Mouse (Mus musculus) heart, postnatal 36 days (tissue): ENCODE data around the gene Clec2d. TPM values are rescaled to one million over a fixed set of nuclear protein-coding genes. Genes with fewer than 3 reads are reported as not detected.

Source experiments
- DNase-seq, 2 experiments: peaks; one replicate each; pipeline ENCODE4 v3.0.0; 2021 to 2022
- intact Hi-C: fragments of 180-260 bp; cut with DNase I; formaldehyde crosslinking; loops from one replicate; pipeline ENCODE4 v1.15.1; 2025
- microRNA-seq, 2 experiments: library from miRNA; unstranded; fragments of <30 nt; microRNA quantifications; one replicate each; pipeline ENCODE4 v1.2.0; 2021; ENCODE audit warnings: borderline number of aligned reads in 2 of 2
- total RNA-seq, 2 experiments: library from RNA; stranded (reverse); gene quantifications; 2 replicates each; pipeline ENCODE4 v1.2.3; 2021

Clec2d gene
- total RNA-seq, 2 experiments from 2014 or later, result 35.1 to 51.7 TPM

DNA sequence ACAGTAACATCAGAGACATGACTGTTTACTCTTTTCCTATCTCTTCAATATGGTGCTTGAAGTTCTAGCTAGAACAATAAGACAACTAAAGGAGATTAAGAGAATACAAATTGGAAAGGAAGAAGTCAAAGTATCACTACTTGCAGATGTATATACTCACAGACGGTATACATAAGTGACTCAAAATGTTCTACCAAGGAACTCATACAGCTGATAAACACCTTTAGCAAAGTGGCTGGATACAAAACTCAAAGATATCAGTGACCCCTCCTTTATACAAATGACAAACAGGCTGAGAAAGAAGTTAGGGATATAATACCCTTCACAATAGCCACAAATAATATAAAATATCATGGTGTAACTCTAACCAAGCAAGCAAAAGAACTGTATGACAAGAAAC lies 40.6 kb downstream of the Clec2d start:
- no peak for DNase-seq
- intact Hi-C loops, result no loop called here

DNA sequence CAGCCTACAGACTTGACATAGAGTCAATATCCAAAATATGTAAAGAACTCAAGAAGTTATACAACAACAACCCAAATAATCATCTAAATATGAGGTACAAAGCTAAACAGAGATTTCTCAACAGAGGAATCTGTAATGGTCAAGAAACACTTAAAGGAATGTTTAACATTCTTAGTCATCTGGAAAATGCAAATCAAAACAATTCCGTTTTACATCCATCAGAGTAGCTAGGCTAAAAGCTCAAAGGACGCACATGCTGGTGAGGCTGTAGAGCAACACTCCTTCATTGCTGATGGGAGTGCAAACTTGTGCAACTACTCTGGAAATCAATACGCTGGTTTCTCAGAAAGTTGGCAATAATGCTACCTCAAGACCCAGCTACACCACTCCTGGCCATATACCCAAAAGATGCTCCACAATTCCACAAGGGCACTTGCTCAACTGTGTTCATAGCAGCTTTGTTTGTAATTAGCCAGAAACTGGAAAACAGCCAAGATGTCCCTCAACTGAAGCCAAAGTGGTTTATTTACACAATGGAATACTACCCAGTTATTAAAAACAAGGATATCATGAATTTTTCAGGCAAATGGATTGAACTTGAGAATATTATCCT lies 41.9 kb downstream of the Clec2d start:
- no peak for DNase-seq
- intact Hi-C loops, result no loop called here

DNA sequence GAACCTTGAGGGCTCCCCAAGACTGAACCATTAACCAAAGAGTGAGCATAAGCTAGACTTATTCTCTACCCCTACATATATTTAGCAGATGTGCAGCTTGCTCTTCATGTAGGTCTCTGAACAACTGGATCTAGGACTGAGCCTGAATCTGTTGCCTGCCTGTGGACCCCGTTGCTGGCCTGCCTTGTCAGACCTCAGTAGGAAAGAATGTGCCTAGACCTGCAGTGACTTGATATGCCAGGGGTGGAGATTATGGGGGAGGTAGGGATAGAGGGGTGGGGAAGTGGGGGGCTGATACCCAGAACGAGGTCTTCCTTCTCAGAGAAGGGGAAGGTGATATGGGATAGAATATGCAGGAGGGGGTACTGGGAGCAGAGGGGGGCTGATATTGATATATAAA lies 43.2 kb downstream of the Clec2d start:
- no peak for DNase-seq
- intact Hi-C loops, result no loop called here

DNA sequence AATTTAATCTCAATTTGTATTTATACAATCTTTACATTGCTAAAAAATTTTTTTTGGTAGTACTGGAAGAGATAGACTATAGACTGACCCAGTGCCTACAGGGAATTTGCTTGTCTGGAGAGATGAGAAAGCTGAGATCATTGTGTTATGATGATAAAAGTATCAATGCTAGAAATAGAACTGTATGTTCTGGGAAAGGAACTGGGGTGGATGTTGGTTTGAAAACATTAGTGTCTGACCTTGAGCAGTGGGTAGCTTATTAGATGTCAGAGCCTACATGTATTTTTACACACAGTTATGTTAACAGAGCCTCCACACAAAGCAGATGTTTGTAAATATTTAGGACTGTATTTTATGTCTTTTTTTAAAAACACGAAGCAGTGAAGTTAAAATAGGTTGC lies 43.7 kb downstream of the Clec2d start:
- DNase-seq, result no peak
- intact Hi-C loops, result no loop called here

DNA sequence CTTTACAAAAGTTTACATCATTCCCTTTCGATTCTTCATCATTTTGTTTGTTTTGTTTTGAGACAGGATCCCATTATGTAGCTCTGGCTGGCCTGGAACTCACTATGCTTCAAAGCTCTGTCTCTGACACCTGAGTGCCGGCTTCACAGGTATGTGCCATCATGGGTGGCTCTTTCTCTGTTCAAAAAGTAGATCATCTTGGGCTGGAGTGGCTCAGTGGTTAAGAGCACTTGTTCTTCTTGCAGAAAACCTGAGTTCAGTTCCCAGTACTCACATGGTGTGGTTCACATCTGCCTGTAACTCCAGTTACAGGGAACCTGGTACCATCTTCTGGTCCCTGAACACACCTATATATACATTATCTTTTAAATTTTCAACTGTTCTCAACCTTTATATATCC lies 44.7 kb downstream of the Clec2d start:
- DNase-seq, result no peak
- intact Hi-C loops, result no loop called here

DNA sequence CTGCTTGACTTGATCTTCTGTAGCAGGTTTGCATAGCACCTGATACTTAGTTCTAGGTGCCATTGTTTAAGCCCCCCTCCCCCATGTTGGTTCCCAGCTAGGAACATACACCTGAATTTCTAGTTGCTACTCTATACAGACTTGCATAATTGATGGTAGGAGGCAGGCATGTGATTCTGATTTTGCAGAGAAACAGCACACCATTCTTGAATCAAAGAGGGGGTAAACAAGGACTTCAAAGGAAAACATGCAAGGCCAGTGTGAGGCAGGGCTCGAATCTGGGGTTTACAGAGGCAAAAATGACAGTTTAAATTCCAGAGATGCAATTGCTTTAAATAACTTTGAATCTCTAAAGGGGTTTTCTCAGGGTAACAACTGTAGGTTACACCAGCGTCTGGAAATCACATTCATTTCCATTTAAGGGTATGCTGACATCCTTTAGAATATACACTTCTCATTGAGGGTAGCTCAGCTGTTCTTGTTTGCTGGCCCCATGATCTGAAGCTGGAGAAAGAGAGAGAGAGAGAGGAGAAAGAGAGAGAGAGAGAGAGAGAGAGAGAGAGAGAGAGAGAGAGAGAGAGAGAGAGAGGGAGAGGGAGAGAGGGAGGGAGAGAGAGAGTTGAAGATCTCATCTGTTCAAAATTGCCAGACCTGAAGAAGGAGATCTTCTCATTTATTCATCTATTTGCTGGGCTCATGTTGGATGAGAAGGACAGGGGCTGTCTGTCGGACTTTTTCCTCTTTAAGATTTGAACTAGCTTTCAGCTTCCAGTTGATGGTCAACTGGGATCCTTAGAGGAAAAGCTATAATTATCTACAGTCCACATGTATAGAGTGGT lies 48.7 kb downstream of the Clec2d start:
- intact Hi-C loops, result no loop called here
- no peak for DNase-seq

DNA sequence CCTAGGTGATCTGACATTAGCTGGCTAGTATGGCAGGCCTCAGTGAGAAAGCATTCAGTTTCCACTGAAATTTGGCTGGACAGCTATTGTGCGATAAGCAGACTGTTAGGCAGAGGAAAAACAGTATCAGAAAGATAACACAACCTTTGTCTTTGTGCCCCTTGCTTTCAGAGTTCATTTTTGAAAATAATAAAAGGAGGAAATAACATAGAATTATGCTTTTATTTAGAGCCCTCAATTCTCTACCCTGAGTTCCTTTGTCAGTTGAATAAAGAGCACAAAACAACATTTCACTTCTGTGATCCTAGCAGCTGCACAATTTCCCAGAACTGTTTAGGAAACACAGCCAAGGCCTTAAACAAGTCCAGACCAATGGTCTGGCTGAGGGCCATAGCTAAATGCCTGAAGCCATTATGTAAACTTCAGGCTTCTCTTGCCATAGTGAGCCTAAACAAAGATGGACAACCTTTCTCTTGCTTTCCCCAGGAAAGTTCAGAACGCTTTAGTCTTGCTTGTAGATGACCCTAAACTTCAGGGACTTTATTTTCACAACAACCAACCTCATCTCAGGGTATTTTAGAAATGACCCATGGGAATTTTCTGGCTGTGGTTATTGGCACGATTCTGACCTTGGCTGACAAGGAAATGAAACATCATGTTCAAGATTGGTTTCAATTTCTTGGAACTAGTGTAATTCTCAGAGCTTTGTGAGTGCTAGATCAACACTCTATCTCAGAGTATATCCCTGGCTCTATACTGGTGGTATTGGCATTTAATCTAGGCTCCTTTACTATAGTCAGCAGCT lies 49.6 kb downstream of the Clec2d start:
- peak; percentile 72 to 82 for DNase-seq
- intact Hi-C loops, result loop anchor here (2.0 to 5.0 kb wide), 2 partner anchors 15 to 468 kb away; no protein-coding TSS in a partner anchor

DNA sequence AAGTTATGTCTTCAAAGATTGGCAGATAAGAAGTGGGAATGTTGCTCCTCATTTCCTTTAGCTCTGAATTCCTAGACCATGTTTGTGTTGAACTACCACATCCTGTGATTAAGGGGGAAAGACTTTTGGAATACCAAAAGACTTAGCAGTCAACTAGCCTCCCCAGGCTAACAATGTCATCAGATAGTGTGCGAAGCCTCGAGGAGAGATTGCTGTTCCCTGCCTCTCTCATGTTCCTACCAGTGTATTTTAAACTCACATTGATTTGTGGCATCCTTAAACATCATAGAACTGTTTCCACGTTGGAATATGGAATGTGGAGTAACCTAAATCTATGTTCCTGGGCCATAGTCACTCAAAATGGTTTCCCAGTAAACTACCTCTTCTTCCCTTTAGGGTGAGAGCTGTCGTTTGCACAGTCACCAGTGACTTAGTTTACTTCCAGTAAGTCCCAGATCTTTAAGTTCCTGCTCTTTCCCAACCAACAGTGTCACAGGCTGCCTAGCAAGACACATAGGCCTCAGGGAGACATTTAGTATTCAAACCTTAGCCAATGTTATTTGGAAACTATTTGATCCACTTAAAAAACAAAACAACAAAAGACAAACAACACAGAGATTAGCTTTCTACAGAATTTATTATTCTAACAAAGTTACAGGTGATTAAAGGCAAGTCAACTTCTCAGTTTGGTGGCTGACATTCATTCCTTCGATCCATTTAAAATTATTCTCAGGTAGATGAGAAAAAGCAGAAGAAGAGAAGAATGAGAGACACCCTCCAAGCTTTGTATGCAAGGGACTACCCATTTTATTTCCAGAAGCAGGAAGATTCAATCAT lies 51.8 kb downstream of the Clec2d start:
- no peak for DNase-seq
- intact Hi-C loops, result loop anchor here (5.0 kb wide), 1 partner anchor 470 kb away; no protein-coding TSS in a partner anchor

DNA sequence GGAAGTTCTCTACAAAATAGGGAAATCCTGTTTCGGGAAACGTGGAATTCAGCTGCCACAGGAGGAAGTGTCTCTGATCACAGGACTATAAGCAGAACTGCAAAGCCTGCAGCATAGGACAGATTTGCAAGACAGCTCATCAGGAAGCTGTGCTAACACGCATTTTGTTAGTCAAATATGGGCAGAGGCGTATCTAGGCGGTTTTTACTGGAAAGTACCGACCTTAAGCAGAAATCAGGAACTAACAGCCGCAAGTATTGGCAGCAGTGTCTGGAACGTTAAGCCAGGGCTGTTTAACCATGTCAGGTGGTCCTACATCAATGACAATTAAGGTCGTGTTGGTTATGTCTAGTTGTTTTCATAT lies 52.4 kb downstream of the Clec2d start:
- intact Hi-C loops, result loop anchor here (5.0 kb wide), 1 partner anchor 471 kb away; no protein-coding TSS in a partner anchor
- DNase-seq, result no peak

DNA sequence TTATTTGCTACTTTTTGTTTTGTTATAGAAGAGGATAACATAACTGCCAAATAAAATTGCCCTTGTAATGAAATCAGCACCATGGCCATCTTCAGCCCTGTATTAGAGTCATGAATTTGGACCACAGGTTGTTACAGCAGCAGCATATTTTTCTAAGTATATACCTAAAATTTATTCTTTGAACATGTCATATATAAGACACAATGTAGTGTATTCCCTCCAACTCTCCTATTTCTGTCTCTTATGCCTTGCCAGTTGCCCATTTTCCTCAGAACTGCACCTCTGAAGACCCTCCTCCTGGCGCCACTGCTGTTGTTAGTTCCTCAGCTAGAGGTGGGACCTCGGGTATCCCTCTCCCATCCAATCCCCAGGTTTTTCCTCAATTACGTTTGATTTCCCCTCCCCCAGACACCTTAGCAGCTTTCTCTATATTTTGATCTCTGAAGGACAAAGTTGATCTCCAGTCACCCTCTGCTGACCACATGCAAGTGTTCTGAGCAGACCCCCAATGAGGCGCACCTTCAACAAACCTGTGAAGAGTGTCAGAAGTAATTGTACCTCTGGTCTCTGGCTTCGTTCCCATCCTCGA lies 53.0 kb downstream of the Clec2d start:
- DNase-seq, result no peak
- intact Hi-C loops, result loop anchor here (5.0 kb wide), 1 partner anchor 471 kb away; no protein-coding TSS in a partner anchor

DNA sequence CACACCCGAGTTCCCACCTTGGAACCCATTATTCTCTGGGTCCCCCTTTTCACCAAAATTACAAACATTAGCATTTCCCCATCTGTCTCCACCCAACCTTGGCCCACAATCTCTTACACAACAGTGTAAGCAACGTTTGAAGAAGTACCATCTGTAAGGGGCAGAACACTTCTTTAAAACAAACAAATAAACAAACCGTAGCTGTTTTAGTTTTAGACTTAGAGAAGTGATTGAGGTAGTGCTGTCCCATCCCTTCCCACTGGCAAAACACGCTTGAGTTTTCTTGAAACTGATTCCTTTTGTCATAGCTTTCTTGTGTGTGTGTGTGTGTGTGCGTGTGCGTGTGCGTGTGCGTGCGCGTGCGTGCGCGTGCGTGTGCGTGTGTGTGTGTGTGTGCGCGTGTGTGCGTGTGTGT lies 53.5 kb downstream of the Clec2d start:
- intact Hi-C loops, result loop anchor here (5.0 kb wide), 1 partner anchor 472 kb away; no protein-coding TSS in a partner anchor

DNA sequence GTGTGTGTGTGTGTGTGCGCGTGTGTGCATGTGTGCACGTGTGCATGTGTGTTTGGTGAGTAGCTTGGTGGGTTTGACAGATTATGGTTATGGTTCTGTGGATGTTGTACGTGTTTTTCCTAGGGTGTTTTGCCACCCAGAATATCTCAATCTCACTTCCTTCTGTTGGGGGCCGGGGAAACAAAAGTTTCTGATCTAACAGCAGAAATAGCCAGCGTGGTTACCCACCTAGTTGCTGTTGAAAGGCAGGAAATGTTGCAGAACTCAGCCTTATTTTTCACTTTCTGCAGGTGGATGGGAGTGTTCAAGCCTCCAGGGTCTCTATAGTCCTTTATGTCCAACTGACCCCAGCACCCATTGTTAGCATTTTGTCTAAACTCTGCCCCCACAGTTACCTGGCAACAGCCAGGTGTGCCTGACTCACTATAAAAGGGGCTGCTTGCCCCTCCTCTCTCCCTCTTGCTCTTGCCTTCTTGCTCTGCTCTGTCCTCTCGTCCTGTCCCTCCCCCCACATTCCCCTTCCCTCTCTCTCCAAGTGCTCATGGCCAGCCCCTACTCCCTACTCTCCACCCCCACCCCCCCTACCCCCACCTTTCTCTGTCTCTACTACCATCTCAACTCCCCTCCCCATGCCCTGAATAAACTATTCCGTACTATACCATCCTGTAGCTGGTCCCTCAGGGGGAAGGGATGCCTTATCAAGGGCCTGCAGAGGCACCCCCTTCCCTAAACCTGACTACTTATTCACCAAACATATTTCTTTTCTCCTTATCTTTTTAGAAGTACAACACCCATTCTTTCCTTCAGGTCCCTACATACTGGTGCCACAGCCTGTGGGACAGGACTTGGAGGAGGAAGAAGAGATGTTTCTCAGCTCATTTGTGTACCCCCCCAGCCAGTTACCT lies 54.3 kb downstream of the Clec2d start:
- intact Hi-C loops, result loop anchor here (5.0 kb wide), 1 partner anchor 472 kb away; no protein-coding TSS in a partner anchor
- DNase-seq, result no peak

More for the DNA sequence above, 53.5 kb downstream of the Clec2d start:
- DNase-seq, result no peak

DNA sequence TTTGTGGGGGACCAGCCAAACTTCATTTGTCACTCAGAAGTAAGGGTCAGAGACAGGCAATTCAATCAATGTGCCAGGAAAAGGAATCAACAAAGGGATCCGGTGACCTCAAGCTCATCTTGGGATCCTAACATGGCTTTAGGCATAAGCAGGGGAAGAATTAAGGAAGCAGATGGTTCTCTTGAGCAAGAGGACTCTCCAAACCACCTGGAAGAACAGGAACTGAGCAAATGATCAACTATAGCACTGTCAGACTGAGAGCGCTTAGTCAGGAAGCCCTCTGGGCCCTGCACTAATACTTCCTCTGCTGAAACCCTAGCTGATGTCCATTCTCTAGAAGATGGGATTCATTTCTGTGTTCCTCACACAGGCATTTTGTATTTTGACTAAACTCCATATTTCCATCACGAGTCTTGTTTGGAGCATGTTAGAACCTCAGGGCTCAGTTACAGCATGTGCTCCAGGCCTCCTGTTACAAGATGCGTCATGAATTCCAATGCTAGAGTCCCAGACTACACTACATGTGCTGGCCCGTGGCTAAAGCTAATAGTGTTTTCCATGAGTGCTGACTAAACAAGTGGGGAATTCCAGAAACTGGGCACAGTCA lies 55.5 kb downstream of the Clec2d start:
- intact Hi-C loops, result no loop called here
- DNase-seq, result no peak

Small RNAs within 50 kb of the gene (microRNA-seq; reads per million reads assigned to microRNA genes)
- 0 reads per million in 2 experiments for gene Gm27514

Other genes with a start within 250 kb of the Clec2d start
- gene Clec2g, start 246.2 kb upstream of the Clec2d start, total RNA-seq, result 1 to 10 TPM; 3.5 to 3.6 TPM
- gene Klrb1f, start 134.7 kb upstream of the Clec2d start, total RNA-seq, result not detected
- not detected for gene Clec2e, start 79.7 kb upstream of the Clec2d start, total RNA-seq
- under 1 TPM in 1 of 2 experiments, not detected in 1; 0.28 TPM for gene Cd69, start 94.8 kb downstream of the Clec2d start, total RNA-seq
- gene 4922502D21Rik, start 151.2 kb downstream of the Clec2d start, total RNA-seq, result not detected
- 1 to 10 TPM; 1.1 TPM for gene Clec12a, start 162.1 kb downstream of the Clec2d start, total RNA-seq
- gene Clec12b, start 205.3 kb downstream of the Clec2d start, total RNA-seq, result under 1 TPM in 1 of 2 experiments, not detected in 1; 0.19 TPM
- 1 to 10 TPM; 1.5 to 1.7 TPM for gene Clec1b, start 216.7 kb downstream of the Clec2d start, total RNA-seq
- under 1 TPM; 0.31 to 0.33 TPM for gene Clec9a, start 228.2 kb downstream of the Clec2d start, total RNA-seq